Mouse (Mus musculus): ENCODE results near the gene Foxe3.
A peak's percentile ranks its signal among the peaks of the same experiment; 100 is the strongest.

Foxe3 gene

GRCm38 (mm10) chr4:114917091-114917490 is 8.7 kb downstream of the Foxe3 start:
- no peak for DNase-seq (ENCODE audit: low read depth in 1 of 2, low spot score in 2 of 2)

GRCm38 (mm10) chr4:114916056-114916455 is 9.8 kb downstream of the Foxe3 start:
- DNase-seq (ENCODE audit: low read depth in 1 of 2, low spot score in 2 of 2) = no peak

GRCm38 (mm10) chr4:114913594-114913962 is 12.2 kb downstream of the Foxe3 start:
- no peak for DNase-seq (ENCODE audit: low read depth in 1 of 2, low spot score in 2 of 2)

- no peak for DNase-seq (ENCODE audit: low read depth in 1 of 2, low spot score in 2 of 2)
Measured at GRCm38 (mm10) chr4:114912705-114913593, 12.9 kb downstream of the Foxe3 start.

GRCm38 (mm10) chr4:114909602-114910484 is 16.0 kb downstream of the Foxe3 start:
- no peak for DNase-seq (ENCODE audit: low read depth in 1 of 2, low spot score in 2 of 2)

GRCm38 (mm10) chr4:114908829-114909601 is 16.8 kb downstream of the Foxe3 start, which contains the start of gene Foxd2:
TSS of gene Foxd2 (minus strand) at chr4:114908873.
- DNase-seq (ENCODE audit: low read depth in 1 of 2, low spot score in 2 of 2) = peak; percentile 63 to 86

- no peak for DNase-seq (ENCODE audit: low read depth in 1 of 2, low spot score in 2 of 2)
Measured at GRCm38 (mm10) chr4:114907951-114908828, 17.6 kb downstream of the Foxe3 start.

- no peak for DNase-seq (ENCODE audit: low read depth in 1 of 2, low spot score in 2 of 2)
Measured at GRCm38 (mm10) chr4:114907056-114907917, 18.5 kb downstream of the Foxe3 start.

GRCm38 (mm10) chr4:114905969-114906680 is 19.7 kb downstream of the Foxe3 start:
- DNase-seq (ENCODE audit: low read depth in 1 of 2, low spot score in 2 of 2) = no peak

GRCm38 (mm10) chr4:114905501-114905900 is 20.3 kb downstream of the Foxe3 start:
- no peak for DNase-seq (ENCODE audit: low read depth in 1 of 2, low spot score in 2 of 2)

GRCm38 (mm10) chr4:114903422-114903782 is 22.4 kb downstream of the Foxe3 start:
- DNase-seq (ENCODE audit: low read depth in 1 of 2, low spot score in 2 of 2) = no peak

GRCm38 (mm10) chr4:114902641-114903421 is 23.0 kb downstream of the Foxe3 start:
- DNase-seq (ENCODE audit: low read depth in 1 of 2, low spot score in 2 of 2) = no peak

- no peak for DNase-seq (ENCODE audit: low read depth in 1 of 2, low spot score in 2 of 2)
Measured at GRCm38 (mm10) chr4:114901643-114902351, 24.0 kb downstream of the Foxe3 start.

- no peak for DNase-seq (ENCODE audit: low read depth in 1 of 2, low spot score in 2 of 2)
Measured at GRCm38 (mm10) chr4:114900866-114901642, 24.8 kb downstream of the Foxe3 start.

- DNase-seq (ENCODE audit: low read depth in 1 of 2, low spot score in 2 of 2) = no peak
Measured at GRCm38 (mm10) chr4:114899885-114900284, 25.9 kb downstream of the Foxe3 start.

- DNase-seq (ENCODE audit: low read depth in 1 of 2, low spot score in 2 of 2) = no peak
Measured at GRCm38 (mm10) chr4:114897853-114898252, 28.0 kb downstream of the Foxe3 start.
